Mouse (Mus musculus): Measurements from ENCODE around the gene Ier2.

DNA sequence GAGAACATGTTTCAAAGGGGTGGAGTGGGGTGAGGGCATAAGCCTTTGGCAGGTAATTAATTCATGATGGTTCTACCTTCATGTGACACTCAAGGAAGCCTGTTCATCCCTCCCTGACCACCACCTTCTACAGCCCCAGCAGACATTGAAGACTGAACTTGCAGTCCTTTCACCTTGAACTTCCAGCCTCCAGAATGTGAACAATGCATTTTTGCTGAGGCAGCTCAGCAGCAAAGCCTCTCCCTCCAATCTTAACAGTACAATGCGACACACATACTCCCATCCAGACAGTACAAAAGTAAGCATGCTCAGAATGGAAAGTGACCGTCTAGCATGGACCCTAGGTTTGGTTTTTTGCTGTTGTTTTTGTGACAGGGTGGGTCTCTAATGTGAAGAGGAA lies 18.8 kb upstream of the Ier2 start:
- TF ChIP-seq CTCF (IDR thresholded peaks at IDR 0.05; ENCODE audit: insufficient read depth, low read depth, low read length) = no peak
- TF ChIP-seq POLR2A (IDR thresholded peaks at IDR 0.05; ENCODE audit: insufficient read depth, low read depth, low read length) = no peak
